Mouse (Mus musculus): Measurements from ENCODE around the gene Gtf2a1.
A peak's percentile ranks its signal among the peaks of the same experiment; 100 is the strongest.
"Not testable (repeated sequence)": the region's sequence is repeated elsewhere in the genome, so short reads cannot be mapped to it uniquely, and the experiment has no call there.

Gtf2a1 gene

DNA sequence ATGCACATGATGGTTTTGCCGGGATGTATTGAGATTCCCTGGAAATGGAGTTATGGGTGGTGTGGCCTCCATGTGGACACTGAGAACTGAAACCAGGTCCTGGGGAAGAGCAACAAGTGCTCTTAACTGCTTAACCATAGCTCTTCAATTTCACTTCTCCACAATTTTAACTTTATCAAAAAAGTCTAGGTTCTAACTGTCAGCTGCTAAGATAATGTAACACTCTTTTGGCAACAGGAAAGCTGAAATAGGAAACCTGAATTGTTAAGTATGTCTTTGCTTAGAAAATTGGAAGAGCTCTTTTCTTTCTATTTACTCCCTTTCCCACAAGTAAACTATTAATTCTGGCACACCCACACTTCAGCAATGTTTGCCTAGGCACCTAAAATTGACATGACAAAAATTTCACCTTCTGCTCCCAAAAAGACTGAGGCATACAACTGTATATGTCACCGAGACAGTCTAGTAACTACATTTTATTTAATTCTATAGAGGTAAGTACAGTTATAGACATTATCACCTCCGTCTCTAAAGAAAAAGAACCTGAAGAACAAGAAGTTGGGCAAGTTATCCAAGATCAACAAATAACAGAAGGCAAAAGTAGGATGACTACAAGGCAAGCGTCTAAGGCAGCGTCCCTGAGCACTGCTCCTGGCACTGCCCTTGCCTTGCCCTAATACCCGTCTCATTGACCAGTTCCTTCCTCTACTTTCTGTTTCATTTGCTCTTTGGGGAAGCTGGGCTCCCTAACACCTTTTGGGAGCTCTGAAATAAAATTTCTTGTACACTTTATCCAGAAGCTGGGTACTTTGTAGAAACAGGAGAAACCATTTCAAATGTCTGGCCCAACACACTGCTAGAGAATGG is 8.8 kb downstream of the Gtf2a1 start:
- DNase-seq, result no peak

DNA sequence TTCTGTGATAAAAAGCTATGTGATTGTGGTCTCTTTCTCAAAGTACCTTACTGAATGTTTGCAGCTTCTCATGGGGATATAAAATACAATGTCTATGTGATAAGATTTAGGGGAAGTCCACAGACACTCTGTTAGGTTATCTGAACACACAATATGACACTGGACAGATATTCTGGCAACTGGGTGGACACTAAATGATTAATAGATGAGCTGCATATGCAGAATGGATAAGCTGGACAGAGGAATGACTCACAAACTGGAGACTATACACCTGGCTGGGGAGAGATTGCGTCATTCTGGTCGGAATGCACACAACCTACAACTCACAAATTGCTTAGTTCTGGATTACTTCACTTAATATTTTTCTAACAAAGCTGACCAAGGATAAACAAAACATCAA is 10.6 kb downstream of the Gtf2a1 start:
- no peak for DNase-seq

DNA sequence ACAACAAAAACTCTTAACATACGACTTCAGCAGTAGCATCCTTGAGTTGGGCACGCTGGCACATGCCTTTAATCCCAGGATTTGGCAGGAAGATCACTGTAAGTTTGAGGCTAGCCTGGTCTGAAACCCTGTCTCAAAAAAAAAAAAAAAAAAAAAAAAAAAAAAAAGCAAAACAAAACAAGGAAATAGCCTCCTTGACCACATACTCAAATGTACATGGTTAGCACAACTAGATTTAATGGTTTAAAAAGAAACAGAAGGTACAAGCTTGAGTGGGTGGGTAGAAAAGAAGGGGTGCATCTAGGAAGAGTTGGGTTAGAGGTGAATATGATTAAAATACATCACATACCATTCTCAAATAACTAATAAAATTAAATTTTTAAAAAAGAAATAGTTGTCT is 18.6 kb downstream of the Gtf2a1 start:
- DNase-seq, result no peak

DNA sequence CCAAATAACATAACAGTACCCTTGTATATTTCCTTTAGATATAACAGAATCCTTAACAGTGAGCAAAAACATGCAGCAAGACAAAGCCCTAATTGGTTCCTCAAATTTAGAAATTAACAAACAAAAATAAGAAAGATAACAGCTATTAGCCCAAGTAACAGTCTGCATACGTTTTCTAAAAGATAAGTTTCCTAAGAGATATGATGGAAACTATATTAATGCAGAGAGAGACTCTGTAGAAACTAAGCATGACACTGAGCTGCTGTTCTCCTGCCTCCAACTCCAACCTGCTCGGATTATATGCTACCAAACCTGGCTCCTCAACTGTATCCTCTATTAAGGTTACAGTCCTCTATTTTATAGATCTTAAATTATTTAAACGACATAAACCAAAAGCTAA is 21.0 kb downstream of the Gtf2a1 start:
- DNase-seq, result no peak

DNA sequence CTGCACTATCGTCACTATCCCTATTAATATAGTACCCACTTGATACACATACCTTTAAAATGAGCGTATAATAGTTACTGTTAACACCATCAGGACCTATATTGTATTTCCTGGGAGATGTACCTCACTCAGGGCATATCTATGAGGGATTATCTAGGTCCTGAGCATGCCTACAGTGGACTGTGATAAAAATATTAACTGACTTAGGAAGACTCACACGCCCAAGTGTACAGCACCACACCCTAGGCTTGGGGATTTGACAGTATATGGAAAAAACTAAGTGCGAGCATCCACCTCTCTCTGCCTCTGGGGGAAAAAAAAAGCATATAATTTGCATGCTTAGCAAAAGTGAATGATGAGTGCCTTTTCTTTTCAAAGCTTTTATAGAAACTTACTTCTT is 23.1 kb downstream of the Gtf2a1 start:
- no peak for DNase-seq

DNA sequence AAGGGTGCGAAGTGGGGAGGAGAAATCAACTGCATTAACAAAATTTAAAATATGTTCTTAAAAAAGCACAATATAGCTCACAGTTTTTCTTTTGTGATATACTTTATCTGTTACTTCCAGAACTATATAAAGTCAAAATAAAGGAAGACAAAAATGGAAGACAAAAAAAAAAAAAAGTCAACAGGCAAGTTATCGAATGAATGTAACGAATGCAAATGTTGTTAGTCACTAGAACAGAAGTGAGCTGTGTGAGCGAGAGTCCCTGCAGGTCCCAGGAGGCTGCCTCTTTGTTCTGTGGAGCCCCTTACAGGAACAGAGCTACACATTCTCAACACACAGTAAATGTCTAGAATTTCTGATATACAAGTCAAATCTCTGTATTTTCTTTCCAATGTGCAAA is 32.1 kb downstream of the Gtf2a1 start:
- DNase-seq, result not testable (repeated sequence)

DNA sequence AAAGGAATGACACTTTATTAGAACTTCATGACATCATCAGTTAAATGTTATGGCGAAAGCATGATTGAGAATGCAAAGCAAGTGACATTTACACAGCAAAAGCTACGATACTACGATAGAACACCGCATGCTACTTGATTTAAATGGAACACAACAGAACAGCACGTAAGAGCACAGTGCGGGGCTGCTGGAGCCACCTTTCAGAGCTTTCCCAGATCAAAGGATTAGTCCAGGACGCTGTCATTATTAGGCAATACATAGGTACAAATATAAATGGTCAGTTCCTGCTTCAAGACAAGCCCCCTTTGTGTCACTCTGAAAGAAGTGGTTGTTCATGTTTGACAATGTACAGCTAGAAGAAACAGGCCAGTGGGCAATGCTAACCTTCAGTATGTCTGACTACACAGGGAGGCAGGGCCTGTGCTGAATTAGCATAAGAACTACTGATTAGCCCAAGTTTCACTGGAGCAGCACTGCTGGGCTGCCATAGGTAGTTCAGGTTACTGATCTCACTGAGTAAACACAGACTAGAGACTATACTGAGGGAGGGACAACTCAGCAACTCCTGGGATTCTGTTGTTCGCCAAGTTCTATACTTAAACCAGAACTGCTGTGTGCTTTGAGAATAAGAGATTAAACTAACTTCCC is 32.8 kb downstream of the Gtf2a1 start:
- DNase-seq, result not testable (repeated sequence)

DNA sequence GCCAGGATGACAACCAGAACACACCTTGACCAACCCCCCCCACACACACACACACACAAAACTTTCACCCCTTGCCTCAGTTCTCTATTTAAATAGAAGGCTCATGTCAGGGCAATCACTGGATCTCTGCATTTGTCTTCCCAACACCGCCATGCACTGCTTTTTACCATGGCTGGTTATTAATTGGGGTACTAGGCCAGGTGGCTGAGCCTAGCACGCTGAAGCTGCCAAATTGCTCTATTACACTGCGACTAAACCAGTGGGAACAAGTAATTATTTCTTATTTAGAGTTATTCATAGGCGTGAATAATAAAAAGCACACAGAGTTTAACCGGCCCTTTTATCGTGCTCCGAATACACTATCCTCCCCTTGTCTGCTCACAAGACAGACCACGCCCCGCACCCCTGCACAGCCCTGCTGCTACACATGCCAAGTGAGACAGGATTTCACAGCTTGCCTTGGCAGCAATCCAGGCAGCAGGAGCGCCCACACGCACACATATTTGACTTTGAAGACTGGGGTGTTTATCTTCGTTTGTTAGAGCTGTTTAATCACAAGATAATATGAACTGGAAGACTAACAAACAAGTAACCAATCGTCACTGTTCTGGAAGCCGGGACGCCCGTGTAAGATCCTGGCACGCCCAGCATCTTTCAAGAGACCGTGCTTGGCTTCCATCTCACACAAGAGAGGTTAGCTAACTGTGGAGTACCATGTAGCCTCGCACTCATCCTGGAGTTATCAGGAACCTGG is 38.3 kb downstream of the Gtf2a1 start:
- DNase-seq, result peak; percentile 67 to 69

DNA sequence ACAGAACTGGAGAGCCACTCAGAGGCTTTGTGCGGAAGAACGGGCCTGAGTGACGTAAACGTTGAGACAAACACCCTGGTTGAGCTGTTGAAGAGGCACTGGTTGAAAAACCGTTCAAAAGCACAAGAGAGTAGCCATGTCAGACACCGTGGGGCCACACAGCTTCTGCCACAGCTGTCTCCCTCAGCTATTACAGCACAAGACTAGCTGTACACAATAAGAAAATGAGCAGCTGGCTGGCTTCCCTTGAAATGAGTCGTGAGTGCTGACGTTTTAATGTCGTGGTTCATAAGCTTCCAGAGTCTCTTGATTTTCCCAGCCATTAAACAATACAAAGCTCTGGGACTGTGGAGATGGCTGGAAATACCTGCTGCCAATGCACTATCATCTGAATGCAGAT is 40.8 kb downstream of the Gtf2a1 start:
- no peak for DNase-seq

DNA sequence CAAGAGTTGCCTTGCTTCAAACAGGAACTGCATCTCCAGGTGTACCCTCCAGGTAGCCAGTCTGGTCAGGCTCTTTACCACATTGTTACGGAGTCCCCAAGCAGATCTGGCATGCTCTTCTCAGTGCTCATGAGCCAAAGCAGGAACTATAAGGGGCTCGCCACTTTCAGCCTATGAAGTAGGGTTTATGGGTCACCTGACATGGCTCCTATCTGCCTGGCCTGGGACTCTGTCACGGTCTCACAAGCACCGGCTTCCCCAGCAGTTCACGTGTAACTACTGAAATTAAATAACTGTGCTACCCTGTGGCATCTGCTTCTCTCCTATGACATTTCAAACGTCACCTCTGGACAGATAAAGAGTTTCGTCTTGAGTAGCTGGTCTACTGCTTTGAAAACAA is 50.1 kb downstream of the Gtf2a1 start:
- DNase-seq, result no peak

DNA sequence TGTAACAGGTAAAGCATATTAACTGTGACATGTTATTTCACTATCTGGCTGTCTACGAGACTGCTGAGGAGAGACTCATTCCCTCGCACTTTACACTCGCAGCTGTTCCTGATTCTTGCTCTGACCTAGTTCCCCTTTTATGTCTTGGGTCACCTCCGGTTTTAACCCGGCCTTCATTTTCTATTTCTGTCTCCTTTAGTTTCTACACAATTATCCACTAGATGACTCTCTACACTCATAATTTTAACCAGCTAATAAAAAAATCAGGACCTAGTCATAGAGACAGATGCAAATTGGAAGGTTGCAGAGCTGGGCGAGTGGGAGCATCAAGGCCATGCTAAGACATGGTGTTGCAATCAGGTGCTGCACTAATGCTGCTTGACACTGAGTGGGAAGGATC is 55.8 kb downstream of the Gtf2a1 start:
- no peak for DNase-seq

DNA sequence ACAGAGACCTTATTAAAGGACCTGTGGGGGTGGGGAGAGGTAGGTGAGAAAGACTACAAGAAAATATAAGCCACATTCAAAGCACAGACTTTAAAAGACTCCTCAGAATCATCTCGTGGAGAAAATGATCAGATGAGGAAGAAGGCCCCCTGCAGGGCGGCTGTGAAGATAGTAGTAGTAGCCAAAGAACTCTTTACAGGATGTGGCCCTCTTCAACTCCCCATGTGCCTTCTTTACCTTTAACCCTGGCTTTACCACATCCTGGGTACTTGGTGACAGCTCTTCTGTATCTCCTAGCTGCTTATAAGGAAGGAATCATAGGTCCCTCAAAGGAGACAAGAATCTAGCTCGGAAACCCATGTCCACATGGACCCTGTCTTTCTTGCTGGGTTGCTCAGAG is 66.7 kb downstream of the Gtf2a1 start:
- no peak for DNase-seq

DNA sequence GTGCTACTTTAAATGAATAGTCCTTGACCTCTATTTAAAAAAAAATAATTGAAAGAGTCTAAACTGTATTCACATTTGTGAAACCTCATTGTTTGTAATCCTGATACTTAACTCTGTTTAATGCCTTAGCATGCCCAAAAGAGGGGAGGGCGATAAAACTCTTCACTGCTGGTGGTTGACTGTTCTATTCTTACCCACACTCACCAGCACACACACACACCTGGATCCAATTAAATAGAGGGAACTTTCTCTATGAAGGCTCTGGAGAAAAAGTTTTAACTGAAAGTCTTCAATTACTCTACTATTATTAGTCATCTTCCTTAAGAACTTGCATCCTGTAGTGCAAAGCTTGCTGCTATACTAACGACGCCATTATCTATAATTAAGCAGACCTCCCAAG is 72.5 kb downstream of the Gtf2a1 start:
- no peak for DNase-seq

DNA sequence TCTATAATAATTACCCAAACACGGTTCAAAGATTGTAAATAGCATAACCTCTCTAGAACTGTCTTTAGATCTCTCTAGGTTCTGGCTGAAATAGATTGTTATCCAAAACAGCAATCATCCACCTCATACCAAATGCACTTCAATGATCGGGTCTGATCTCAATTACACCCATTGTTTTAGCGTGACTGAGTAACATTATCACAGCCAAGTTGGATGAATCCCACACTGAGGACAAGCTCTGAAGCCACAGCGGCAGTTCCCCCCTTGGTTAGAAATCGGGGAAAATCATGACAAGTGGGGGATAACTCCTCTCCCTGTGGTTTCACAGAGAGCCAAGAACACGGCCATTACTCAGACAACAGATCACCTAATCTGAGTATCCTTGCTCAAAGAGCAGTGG is 76.3 kb downstream of the Gtf2a1 start:
- DNase-seq, result no peak

DNA sequence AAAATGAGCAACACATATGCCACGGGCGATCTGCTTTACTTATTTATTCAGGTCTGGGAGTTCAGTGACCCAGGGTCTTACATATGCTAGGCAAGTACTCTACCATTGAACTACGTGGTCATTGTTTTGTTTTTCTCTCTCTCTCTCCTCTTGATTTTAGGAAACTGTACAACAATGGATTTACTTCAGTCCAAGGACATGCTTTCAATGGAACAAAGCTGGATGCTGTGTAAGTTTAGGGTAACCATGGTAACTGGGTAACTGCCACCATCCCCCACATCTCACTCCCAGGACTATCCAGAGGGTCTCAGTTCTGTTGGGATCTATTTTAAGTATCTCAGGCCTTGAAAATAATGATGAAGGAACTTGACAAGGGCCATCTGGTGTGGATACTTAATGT is 78.5 kb downstream of the Gtf2a1 start:
- no peak for DNase-seq
